Mouse (Mus musculus) ES-Bruce4 (cell line): ENCODE measurements around the gene Slc23a2.

Source experiments
- CTCF ChIP-seq: IDR thresholded peaks from one replicate; pipeline ENCODE4 v1.8.1; 2011; ENCODE audit warnings: low read depth, low read length
- EP300 ChIP-seq: IDR thresholded peaks from 2 replicates; pipeline ENCODE4 v1.6.1; 2011; ENCODE audit warnings: low read depth, low read length; ENCODE audit not compliant: insufficient read depth

GRCm38 (mm10) chr2:132019372-132019811, 125.5 kb downstream of the Slc23a2 start:
- no peak for TF ChIP-seq CTCF
- TF ChIP-seq EP300 = no peak
